Mouse (Mus musculus): Measurements from ENCODE around the gene Olfr1166. TPM values are rescaled to one million over a fixed set of nuclear protein-coding genes. Genes with fewer than 3 reads are reported as not detected.
"Not testable (repeated sequence)": the region's sequence is repeated elsewhere in the genome, so short reads cannot be mapped to it uniquely, and the experiment has no call there.

Gene Olfr1166
- total RNA-seq (2017), result not detected in 2 replicates

DNA sequence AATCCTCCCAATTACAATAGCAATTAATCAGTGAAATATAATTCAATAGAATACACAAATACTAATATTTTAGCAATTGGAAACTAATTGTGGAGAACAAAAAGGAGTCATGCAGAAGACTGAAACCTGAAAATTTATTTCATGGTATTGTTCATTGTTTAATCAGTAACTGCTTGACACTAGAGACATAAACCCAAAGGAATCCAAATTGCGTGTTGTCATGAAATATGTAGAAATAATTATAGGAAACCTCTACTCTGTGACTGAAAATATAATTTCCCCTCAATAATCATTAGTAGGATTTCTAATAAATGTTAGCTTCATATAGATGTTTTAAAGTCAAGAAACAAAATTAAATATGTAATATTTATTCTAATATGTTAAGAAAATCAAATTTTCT, at the start of gene Olfr1166:
Gene Olfr1166 (minus strand): TSS at position 101 of the 400 bp plus-strand sequence.
- ATAC-seq (replicated peaks in 1 of 2; ENCODE audit: insufficient read depth in 1 of 2, low FRiP score in 2 of 2, low TSS enrichment in 1 of 2, low read depth in 1 of 2, poor library complexity in 2 of 2, severe bottlenecking in 2 of 2), result no peak

DNA sequence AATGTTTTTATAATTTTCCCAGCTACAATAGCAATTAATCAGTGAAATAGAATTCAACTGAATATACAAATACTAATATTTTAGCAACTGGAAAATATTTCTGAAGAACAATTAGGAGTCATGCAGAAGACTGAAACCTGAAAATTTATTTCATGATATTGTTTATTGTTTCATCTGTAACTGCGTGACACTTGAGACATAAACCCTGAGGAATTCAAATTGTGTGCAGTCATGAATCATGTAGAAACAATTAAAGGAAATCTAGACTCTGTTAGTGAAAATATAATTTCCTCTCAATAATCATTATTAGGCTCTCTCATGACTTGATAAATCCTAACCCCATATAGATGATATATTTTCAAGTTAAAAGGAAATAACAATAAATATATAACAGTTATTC, 27.0 kb upstream of the Olfr1166 start, which contains the start of gene Olfr1167:
Gene Olfr1167 (minus strand): TSS at position 101 of the 400 bp plus-strand sequence.
- ATAC-seq (replicated peaks in 1 of 2; ENCODE audit: insufficient read depth in 1 of 2, low FRiP score in 2 of 2, low TSS enrichment in 1 of 2, low read depth in 1 of 2, poor library complexity in 2 of 2, severe bottlenecking in 2 of 2), result not testable (repeated sequence)

DNA sequence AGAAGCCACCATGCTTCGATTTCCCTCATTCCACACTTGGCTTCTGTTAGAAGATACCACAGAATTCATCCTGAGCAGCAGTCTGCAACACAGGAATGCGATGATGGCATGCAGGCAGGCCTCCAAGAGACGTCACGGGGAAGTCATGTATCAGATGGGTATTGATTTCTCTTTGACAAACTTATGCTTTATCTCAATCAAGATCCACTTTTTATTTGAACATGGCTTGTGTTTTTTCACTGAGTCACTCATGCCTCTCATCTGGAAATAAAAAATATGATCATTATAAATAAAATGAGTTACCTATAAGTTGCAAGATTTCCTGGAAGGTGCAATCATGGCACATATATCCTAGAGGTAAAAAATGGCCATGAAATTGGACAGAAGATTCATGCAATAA, 34.2 kb downstream of the Olfr1166 start, which contains the start of gene Olfr1164:
Gene Olfr1164 (minus strand): TSS at position 101 of the 400 bp plus-strand sequence.
- ATAC-seq (replicated peaks in 1 of 2; ENCODE audit: insufficient read depth in 1 of 2, low FRiP score in 2 of 2, low TSS enrichment in 1 of 2, low read depth in 1 of 2, poor library complexity in 2 of 2, severe bottlenecking in 2 of 2), result no peak

Other genes with a start within 250 kb of the Olfr1166 start
- gene Olfr1153, start 233.3 kb downstream of the Olfr1166 start, total RNA-seq (2017), result not detected in 2 replicates
- gene Olfr1154, start 223.1 kb downstream of the Olfr1166 start, total RNA-seq (2017), result not detected in 2 replicates
- not detected in 2 replicates for gene Olfr1155, start 183.1 kb downstream of the Olfr1166 start, total RNA-seq (2017)
- not detected in 2 replicates for gene Olfr1156, start 175.2 kb downstream of the Olfr1166 start, total RNA-seq (2017)
- not detected in 2 replicates for gene Olfr1157, start 160.0 kb downstream of the Olfr1166 start, total RNA-seq (2017)
- gene Olfr74, start 153.6 kb downstream of the Olfr1166 start, total RNA-seq (2017), result not detected in 2 replicates
- gene Olfr1158, start 138.2 kb downstream of the Olfr1166 start, total RNA-seq (2017), result not detected in 2 replicates
- gene Olfr1160, start 120.0 kb downstream of the Olfr1166 start, total RNA-seq (2017), result not detected in 2 replicates
- not detected in 2 replicates for gene Olfr1161, start 105.5 kb downstream of the Olfr1166 start, total RNA-seq (2017)
- not detected in 2 replicates for gene Olfr73, start 90.6 kb downstream of the Olfr1166 start, total RNA-seq (2017)
- not detected in 2 replicates for gene Olfr1162, start 77.1 kb downstream of the Olfr1166 start, total RNA-seq (2017)
- not detected in 2 replicates for gene Olfr1163, start 56.4 kb downstream of the Olfr1166 start, total RNA-seq (2017)
- not detected in 2 replicates for gene Olfr1164, start 34.3 kb downstream of the Olfr1166 start, total RNA-seq (2017)
- not detected in 2 replicates for gene Olfr1167, start 26.9 kb upstream of the Olfr1166 start, total RNA-seq (2017)
- not detected in 2 replicates for gene Olfr1168, start 53.6 kb upstream of the Olfr1166 start, total RNA-seq (2017)
- gene Olfr1170, start 100.1 kb upstream of the Olfr1166 start, total RNA-seq (2017), result not detected in 2 replicates
- gene Olfr1173, start 151.6 kb upstream of the Olfr1166 start, total RNA-seq (2017), result not detected in 2 replicates
- not detected in 2 replicates for gene Olfr1174-ps, start 186.9 kb upstream of the Olfr1166 start, total RNA-seq (2017)
- not detected in 2 replicates for gene Olfr1175-ps, start 198.9 kb upstream of the Olfr1166 start, total RNA-seq (2017)
- not detected in 2 replicates for gene Olfr1176, start 208.4 kb upstream of the Olfr1166 start, total RNA-seq (2017)
- not detected in 2 replicates for gene Olfr1177-ps, start 218.2 kb upstream of the Olfr1166 start, total RNA-seq (2017)